Mouse (Mus musculus) hindbrain, embryonic 10.5 days (tissue): ENCODE measurements around the gene Cxcl3. TPM values are rescaled to one million over a fixed set of nuclear protein-coding genes. Genes with fewer than 3 reads are reported as not detected.

ENCODE experiments used
- DNase-seq: peaks from one replicate; pipeline ENCODE4 v3.0.0-alpha.2; 2017; ENCODE audit warnings: low spot score
- H3K27ac ChIP-seq: fragments of 300-500 bp; sonication (generic); 2 replicates; pipeline ENCODE4 v1.5.1; 2016; ENCODE audit warnings: mild to moderate bottlenecking, moderate library complexity
- H3K27me3 ChIP-seq: fragments of 300-500 bp; sonication (generic); 2 replicates; pipeline ENCODE4 v1.6.1; 2016; ENCODE audit warnings: mild to moderate bottlenecking; ENCODE audit not compliant: poor library complexity, insufficient read depth, severe bottlenecking
- H3K36me3 ChIP-seq: fragments of 300-500 bp; sonication (generic); 2 replicates; pipeline ENCODE4 v1.6.1; 2016; ENCODE audit warnings: mild to moderate bottlenecking, moderate library complexity
- H3K4me1 ChIP-seq: fragments of 300-500 bp; sonication (generic); replicated peaks from 2 replicates; pipeline ENCODE4 v1.6.1; 2016; ENCODE audit warnings: mild to moderate bottlenecking
- H3K4me3 ChIP-seq: fragments of 300-500 bp; sonication (generic); 2 replicates; pipeline ENCODE4 v1.5.1; 2016; ENCODE audit warnings: mild to moderate bottlenecking, moderate library complexity
- H3K9me3 ChIP-seq: fragments of 300-500 bp; sonication (generic); 2 replicates; pipeline ENCODE4 v1.6.1; 2016; ENCODE audit warnings: mild to moderate bottlenecking, moderate library complexity
- WGBS: fragments of 180-500 bp; shearing (Covaris S2); methylation state at CpG from one replicate; pipeline ENCODE4 v1.1.7; 2016; 5-methylcytosine and 5-hydroxymethylcytosine counted together
- polyA plus RNA-seq: library from polyadenylated mRNA; unstranded; fragments of >200 nt; fragmentation: Nextera tagmentation; extraction: Ambion mirVana; gene quantifications from 2 replicates; pipeline ENCODE4 v1.2.1, GENCODE M21; 2016

The Cxcl3 gene
- polyA plus RNA-seq, 1 experiment from 2014 or later: not detected

DNA sequence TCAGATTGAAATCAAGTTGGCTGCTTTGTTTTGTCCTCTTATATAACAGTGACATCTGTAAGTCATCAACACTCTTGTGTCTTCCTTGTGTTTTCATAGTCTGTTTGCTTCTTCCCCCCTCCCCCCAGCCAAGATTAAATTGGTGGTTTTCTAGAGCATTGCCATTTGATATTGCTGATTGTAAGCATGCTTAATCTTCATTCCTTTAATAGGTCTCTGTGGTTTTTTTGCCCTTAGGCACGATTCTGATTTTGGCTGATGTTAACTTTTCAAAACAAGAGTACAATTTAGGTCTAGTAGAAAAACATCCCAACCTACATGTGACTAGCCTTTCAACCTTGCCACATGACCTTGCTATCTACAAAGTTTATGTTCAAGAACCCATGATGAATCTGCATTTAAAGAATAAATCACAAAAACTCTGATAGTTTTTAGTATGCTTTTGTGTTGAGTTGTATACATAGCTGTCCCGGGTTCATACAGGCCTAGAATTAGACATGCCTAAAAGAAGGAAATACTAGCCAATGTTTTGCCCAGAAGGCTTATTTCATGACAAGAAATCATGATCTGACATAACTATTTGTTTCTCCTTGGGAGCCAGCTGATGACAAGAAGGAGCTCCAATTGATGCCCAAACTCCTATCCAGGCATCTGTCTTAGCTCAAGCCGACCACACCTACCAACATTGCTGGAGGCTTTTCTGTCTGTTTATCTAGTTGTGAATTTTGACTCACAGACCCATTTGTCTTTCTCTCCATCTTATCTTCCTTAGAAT, 21.5 kb downstream of the Cxcl3 start:
- H3K36me3 ChIP-seq: no peaks in the 10 kb centered on the region
- no peaks in the 10 kb centered on the region for H3K4me1 ChIP-seq
- no peak overlapping the region for H3K4me3 ChIP-seq
- H3K27ac ChIP-seq: no peak overlapping the region
- DNase-seq: no peak
- no peaks in the 10 kb centered on the region for H3K9me3 ChIP-seq
- 84% methylated on average over 3 of the region's 3 CpGs for WGBS
- no peaks in the 10 kb centered on the region for H3K27me3 ChIP-seq

DNA sequence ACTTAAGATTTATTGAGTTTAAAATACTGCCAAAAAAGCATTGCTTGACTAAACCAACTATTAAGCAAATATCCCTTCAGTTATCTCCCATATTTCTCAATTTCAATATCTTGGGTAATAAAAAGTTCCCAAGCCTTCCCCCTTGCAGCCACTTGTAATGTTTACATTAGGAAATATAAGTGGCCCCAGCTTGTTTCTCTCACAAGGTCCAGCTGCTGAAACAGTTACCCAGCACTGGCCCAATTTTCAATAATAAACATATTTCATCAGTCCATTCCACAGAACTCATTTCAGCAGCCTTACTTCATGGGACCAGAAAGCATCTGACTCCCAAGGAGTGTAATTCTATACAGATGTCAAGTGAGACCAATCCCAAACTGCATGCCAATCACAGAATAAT, 33.9 kb downstream of the Cxcl3 start:
- DNase-seq: no peak
- Histone ChIP-seq H3K27me3 (no peaks in the 10 kb centered on the region), H3K4me3 (no peak overlapping the region), H3K36me3 (no peaks in the 10 kb centered on the region), H3K9me3 (no peaks in the 10 kb centered on the region), H3K4me1 (no peaks in the 10 kb centered on the region), H3K27ac (no peak overlapping the region)

DNA sequence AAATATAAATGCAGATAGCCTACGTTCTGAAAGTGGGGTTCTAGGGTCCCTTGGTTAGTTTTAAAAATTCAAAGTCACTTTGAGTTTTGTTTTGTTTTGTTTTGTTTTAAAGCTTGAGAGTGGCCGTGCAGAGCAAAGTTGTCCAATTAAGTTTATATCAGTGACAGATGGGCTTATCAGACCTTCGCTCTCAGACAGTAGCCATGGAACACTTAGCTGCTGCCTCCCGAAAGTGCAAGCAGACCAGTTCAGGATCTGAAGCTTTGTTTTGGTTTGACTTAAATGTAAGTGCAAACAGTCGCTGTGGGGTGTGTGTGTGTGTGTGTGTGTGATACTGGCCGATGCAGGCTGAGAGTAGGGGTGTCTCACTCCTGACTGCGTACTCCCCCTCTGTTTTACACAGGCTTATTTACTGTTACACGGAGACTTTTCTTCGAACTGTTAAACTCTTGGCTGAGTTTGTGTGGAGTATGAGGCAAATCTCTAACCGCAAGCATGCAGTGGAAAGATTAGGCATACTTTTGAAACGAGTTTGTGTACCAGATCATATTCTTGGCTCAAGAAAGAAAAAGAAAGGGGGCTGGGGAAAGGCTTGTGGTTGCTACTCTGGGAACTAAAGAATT, 46.4 kb downstream of the Cxcl3 start:
- 86% methylated on average over 11 of the region's 11 CpGs for WGBS

DNA sequence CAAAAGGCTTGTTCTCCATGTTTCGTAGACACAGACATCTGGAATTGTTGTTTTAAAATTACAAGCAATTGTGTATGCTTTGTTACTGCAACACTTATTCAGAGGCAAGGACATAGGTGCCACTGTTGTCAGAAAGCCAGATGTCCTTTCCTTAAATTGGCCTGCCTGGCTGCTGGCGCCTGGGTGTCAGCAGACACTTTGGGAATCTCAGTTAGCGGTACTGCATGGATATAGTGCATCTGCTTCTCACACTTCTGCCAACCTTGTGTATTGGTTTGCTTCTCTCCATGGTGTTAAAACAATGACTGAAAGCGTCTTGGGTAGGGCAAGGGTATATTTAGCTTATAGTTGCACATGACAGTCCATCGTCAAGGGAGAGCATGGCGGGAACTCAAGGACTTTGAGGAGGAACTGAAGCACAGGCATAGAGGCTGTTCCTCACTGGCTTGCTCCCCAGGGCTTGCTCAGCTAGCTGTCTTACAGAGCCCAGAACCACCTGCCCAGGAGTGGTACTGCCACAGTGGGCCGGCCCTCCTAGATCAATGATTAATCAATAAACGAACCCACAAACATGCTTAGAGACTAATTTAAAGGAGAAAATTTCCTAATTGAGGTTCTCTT, 47.0 kb downstream of the Cxcl3 start:
- WGBS: 90% methylated on average over 8 of the region's 8 CpGs
- H3K36me3 ChIP-seq: no peaks in the 10 kb centered on the region
- no peaks in the 10 kb centered on the region for H3K9me3 ChIP-seq
- DNase-seq: no peak
- H3K27ac ChIP-seq: no peak overlapping the region
- no peaks in the 10 kb centered on the region for H3K4me1 ChIP-seq
- H3K27me3 ChIP-seq: no peaks in the 10 kb centered on the region
- no peak overlapping the region for H3K4me3 ChIP-seq

More for the DNA sequence above, 46.4 kb downstream of the Cxcl3 start:
- Histone ChIP-seq H3K36me3 (no peaks in the 10 kb centered on the region), H3K4me1 (no peaks in the 10 kb centered on the region), H3K27ac (no peak overlapping the region), H3K4me3 (no peak overlapping the region), H3K9me3 (no peaks in the 10 kb centered on the region), H3K27me3 (no peaks in the 10 kb centered on the region)
- DNase-seq: no peak

DNA sequence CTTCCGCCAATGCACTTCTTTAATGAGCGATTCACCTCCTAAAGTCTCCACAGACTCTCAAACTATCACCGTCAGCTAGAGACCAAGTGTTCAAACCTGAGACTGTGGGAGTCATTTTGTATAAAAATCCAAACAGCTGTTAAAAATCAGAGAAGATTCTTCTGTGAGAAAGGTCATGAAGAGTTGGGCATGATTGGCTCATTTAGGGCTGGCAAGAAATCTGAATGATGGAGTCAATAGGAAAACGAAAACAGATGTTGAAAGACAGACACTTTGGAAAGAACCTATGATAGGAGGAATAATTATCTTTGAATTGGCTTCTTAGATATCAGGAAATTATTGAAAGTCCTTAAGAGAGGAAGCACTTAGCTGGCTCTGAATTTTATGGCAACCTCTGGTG, 48.5 kb downstream of the Cxcl3 start:
- Histone ChIP-seq H3K9me3 (no peaks in the 10 kb centered on the region), H3K27me3 (no peaks in the 10 kb centered on the region), H3K27ac (no peak overlapping the region), H3K4me1 (no peaks in the 10 kb centered on the region), H3K36me3 (no peaks in the 10 kb centered on the region), H3K4me3 (no peak overlapping the region)
- 89% methylated on average over 4 of the region's 4 CpGs for WGBS
- no peak for DNase-seq

DNA sequence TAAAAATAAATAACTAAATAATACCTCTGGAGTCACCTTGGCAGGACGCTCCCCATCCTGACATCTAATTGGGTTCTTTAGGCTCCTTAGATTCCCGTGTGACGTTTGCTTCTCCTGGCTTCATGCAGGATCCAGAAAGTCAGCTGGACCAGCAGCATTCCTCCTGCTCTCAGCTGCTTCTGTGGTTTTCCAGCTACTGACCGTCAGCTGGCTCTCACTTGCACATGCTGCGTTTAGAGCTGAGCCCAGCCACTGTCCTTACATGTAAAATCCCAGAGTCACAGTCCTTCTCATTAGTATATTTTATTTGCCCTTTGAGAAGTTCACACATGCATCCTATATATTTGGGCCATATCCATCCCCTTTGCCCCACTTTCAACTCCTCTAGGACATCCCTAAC, 52.7 kb downstream of the Cxcl3 start:
- H3K4me3 ChIP-seq: no peak overlapping the region
- H3K9me3 ChIP-seq: no peaks in the 10 kb centered on the region
- H3K27me3 ChIP-seq: no peaks in the 10 kb centered on the region
- H3K4me1 ChIP-seq: no peaks in the 10 kb centered on the region
- no peak overlapping the region for H3K27ac ChIP-seq
- DNase-seq: no peak
- H3K36me3 ChIP-seq: no peaks in the 10 kb centered on the region
- 88% methylated on average over 5 of the region's 5 CpGs for WGBS

Other genes starting within 250 kb of the Cxcl3 start
- 0.10 TPM in 1 of 2 replicates, not detected in the other for gene 5830473C10Rik, start 225.0 kb upstream of the Cxcl3 start, polyA plus RNA-seq
- 0.22 and 0.50 TPM in 2 replicates for gene Rassf6, start 145.4 kb upstream of the Cxcl3 start, polyA plus RNA-seq
- gene Cxcl5, start 26.7 kb upstream of the Cxcl3 start, polyA plus RNA-seq: 0.10 TPM in 1 of 2 replicates, not detected in the other
- 7.3 and 10.1 TPM in 2 replicates for gene Ppbp, start 17.6 kb upstream of the Cxcl3 start, polyA plus RNA-seq
- 55.7 and 72.1 TPM in 2 replicates for gene Pf4, start 13.7 kb upstream of the Cxcl3 start, polyA plus RNA-seq
- not detected in 2 replicates for gene Cxcl15, start 8.4 kb downstream of the Cxcl3 start, polyA plus RNA-seq
- gene Cxcl1, start 105.1 kb downstream of the Cxcl3 start, polyA plus RNA-seq: not detected in 2 replicates
- not detected in 2 replicates for gene Cxcl2, start 117.8 kb downstream of the Cxcl3 start, polyA plus RNA-seq
- gene Mthfd2l, start 145.0 kb downstream of the Cxcl3 start, polyA plus RNA-seq: 58.6 and 71.3 TPM in 2 replicates
- gene Epgn, start 241.4 kb downstream of the Cxcl3 start, polyA plus RNA-seq: 0.08 TPM in 1 of 2 replicates, not detected in the other